Mouse (Mus musculus): ENCODE measurements at regions not wholly inside any gene's neighbourhood (a gene's known extent, or its start where the extent isn't known, plus 50 kb on each side); places are given as distances from the start of the nearest gene placed in this dataset.

GRCm38 (mm10) chr14:102701108-102701507 is 281.3 kb downstream of the Kctd12 start:
- TF ChIP-seq EP300 (optimal IDR thresholded peaks at IDR 0.05) (no peak), CTCF (IDR thresholded peaks at IDR 0.05; ENCODE audit: low read depth) (no peak)

Measured in stomach, postnatal 0 days (tissue).